Mouse (Mus musculus) liver, postnatal 0 days (tissue): ENCODE results near the gene Ndel1.

Source experiments
- CTCF ChIP-seq: sonication (generic); IDR thresholded peaks from 2 replicates; pipeline ENCODE4 v1.5.1; 2016; ENCODE audit warnings: antibody characterized with exemption, low read depth
- EP300 ChIP-seq: IDR thresholded peaks from 2 replicates; pipeline ENCODE4 v1.6.1; 2016; ENCODE audit warnings: antibody characterized with exemption, low read depth, mild to moderate bottlenecking

- TF ChIP-seq CTCF (no peak), EP300 (no peak)
These were observed 20.2 kb upstream of the Ndel1 start for GRCm38 (mm10) chr11:68891823-68892222.
